Mouse (Mus musculus) stomach, embryonic 15.5 days (tissue): ENCODE data around the gene Lrg1. TPM values are rescaled to one million over a fixed set of nuclear protein-coding genes. Genes with fewer than 3 reads are reported as not detected.

Source experiments
- ATAC-seq: fragments of 200-750 bp; cut with Nextera tagmentation; 2 replicates; pipeline ENCODE4 v1.8.0; 2017; ENCODE audit warnings: low read depth, moderate number of reproducible peaks, moderate TSS enrichment; ENCODE audit not compliant: insufficient read depth, low FRiP score
- H3K27ac ChIP-seq: fragments of 300-500 bp; sonication (generic); 2 replicates; pipeline ENCODE4 v1.5.1; 2015; ENCODE audit warnings: mild to moderate bottlenecking, inconsistent platforms
- H3K27me3 ChIP-seq: fragments of 300-500 bp; sonication (generic); replicated peaks from 2 replicates; pipeline ENCODE4 v1.6.1; 2015; ENCODE audit warnings: inconsistent platforms
- H3K36me3 ChIP-seq: fragments of 300-500 bp; sonication (generic); 2 replicates; pipeline ENCODE4 v1.6.1; 2015; ENCODE audit warnings: inconsistent platforms
- H3K4me1 ChIP-seq: fragments of 300-500 bp; sonication (generic); 2 replicates; pipeline ENCODE4 v1.6.1; 2015; ENCODE audit warnings: inconsistent platforms
- H3K4me2 ChIP-seq: fragments of 300-500 bp; sonication (generic); 2 replicates; pipeline ENCODE4 v1.6.1; 2015; ENCODE audit warnings: mild to moderate bottlenecking, inconsistent platforms
- H3K4me3 ChIP-seq: fragments of 300-500 bp; sonication (generic); replicated peaks from 2 replicates; pipeline ENCODE4 v1.5.1; 2015; ENCODE audit warnings: inconsistent platforms
- H3K9ac ChIP-seq: fragments of 300-500 bp; sonication (generic); 2 replicates; pipeline ENCODE4 v1.6.1; 2015; ENCODE audit warnings: inconsistent platforms
- H3K9me3 ChIP-seq: fragments of 300-500 bp; sonication (generic); 2 replicates; pipeline ENCODE4 v1.6.1; 2016; ENCODE audit warnings: inconsistent platforms
- WGBS: fragments of 180-500 bp; shearing (Covaris S2); methylation state at CpG from one replicate; pipeline ENCODE4 v1.1.7; 2015; 5-methylcytosine and 5-hydroxymethylcytosine counted together
- polyA plus RNA-seq: library from polyadenylated mRNA; unstranded; fragments of >200 nt; fragmentation: Nextera tagmentation; extraction: Ambion mirVana; gene quantifications from 2 replicates; pipeline ENCODE4 v1.2.1, GENCODE M21; 2015

The Lrg1 gene
- polyA plus RNA-seq, 1 experiment from 2014 or later, result 1.6 TPM

DNA sequence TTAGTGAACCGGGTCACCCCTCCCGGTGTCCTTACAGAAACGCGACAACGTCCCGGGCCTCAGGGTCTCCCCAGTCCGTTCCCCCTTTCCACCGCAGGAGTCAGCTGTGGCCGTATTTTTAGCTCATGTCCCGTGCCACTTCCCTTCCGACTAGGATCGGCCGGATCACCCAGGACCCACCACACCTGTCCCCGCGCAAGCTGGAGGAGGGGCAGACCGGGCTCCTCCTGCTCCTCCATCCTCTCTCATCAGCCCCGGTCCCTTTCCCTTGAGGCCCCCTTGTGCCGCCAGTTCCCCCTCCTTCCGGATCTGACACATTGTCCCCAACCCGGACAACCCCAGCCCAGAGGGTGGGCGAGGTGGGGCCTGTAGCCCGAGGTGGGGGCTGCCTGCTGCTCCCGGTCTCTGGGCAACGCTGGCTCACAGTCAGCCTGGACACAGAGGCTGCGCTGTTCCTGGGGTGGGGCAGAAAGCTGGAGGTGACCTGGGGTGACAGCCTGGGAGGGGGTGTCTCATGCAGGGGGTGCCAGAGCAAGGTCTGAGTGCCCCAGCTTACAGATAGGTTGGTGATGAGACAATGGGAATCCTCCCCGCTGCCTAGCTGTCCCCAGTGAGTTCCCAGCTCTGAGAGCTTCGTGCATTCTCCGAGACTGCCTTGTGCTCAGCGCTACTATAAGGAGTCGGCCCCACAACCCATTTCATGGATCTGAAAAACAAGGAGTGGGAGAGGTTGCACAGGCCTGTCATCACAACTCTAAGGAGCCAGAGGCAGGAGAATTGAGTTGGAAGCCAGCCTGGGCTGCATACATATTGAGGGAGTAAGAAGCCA is 27.2 kb upstream of the Lrg1 start:
- Histone ChIP-seq H3K9me3 (no peaks in the 10 kb centered on the region), H3K9ac (no peak overlapping the region), H3K4me1 (0 out of 2 replicates have a peak, but pooled peaks cover 2% of the 10 kb centered on the region), H3K27ac (no peak overlapping the region), H3K4me2 (peak overlapping the region; percentile 36), H3K4me3 (0 out of 2 replicates have a peak overlapping the region, but pooled peaks have one; percentile 9), H3K27me3 (peaks cover 29% of the 10 kb centered on the region), H3K36me3 (no peaks in the 10 kb centered on the region)
- WGBS, result 3% methylated on average over 30 of the region's 30 CpGs
- ATAC-seq, result no peak

DNA sequence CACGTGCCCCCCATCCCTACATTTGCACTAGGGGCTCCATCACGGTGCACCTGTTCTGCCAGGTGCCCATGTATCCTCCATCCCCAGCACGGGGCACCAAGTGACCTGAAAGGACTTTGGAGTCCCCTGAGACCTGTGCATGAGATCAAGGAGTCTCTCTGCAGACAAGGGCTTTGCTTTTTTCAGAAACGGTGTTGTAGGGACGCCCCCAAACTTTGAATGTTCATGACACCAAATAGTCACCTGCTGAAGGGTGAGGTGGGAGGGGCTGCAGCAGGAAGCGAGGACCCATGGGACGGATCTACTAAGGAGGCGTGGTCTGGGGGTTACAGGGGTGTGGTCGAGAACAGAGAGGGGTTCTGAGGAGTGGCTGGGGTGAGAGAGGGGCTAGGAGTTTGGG is 26.5 kb upstream of the Lrg1 start:
- Histone ChIP-seq H3K27me3 (peaks cover 36% of the 10 kb centered on the region), H3K27ac (no peak overlapping the region), H3K4me1 (no peaks in the 10 kb centered on the region), H3K4me3 (0 out of 2 replicates have a peak overlapping the region, but pooled peaks have one; percentile 9), H3K4me2 (peak overlapping the region; percentile 36), H3K9me3 (no peaks in the 10 kb centered on the region), H3K36me3 (no peaks in the 10 kb centered on the region), H3K9ac (no peak overlapping the region)
- WGBS, result 15% methylated on average over 9 of the region's 9 CpGs
- 0 out of 2 replicates have a peak, but pooled peaks have one; percentile 23 for ATAC-seq

DNA sequence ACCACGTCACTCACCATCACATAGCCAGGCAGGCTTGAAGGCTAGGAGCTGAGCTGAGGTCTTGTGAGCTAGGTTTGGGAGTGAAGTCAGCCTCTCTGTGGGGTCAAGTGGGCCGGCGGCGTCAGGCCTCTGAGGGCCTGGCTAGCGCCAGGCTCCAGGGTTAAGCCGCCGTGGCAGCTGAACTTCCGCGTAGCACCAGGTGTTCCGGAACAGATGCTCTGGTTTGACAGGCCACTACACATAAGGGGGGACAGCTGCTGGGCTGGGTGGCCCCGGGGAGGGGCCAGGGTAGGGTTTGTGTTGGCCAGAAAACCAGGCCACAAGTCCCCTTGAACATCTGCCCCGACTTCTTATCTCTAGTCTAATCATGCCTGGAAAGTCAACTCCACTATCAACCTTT is 25.6 kb upstream of the Lrg1 start:
- Histone ChIP-seq H3K4me3 (no peak overlapping the region), H3K9me3 (no peaks in the 10 kb centered on the region), H3K36me3 (no peaks in the 10 kb centered on the region), H3K9ac (no peak overlapping the region), H3K4me1 (0 out of 2 replicates have a peak, but pooled peaks cover under 1% of the 10 kb centered on the region), H3K27me3 (peaks cover 37% of the 10 kb centered on the region), H3K27ac (no peak overlapping the region), H3K4me2 (no peak overlapping the region)
- WGBS, result 52% methylated on average over 12 of the region's 12 CpGs
- no peak for ATAC-seq

DNA sequence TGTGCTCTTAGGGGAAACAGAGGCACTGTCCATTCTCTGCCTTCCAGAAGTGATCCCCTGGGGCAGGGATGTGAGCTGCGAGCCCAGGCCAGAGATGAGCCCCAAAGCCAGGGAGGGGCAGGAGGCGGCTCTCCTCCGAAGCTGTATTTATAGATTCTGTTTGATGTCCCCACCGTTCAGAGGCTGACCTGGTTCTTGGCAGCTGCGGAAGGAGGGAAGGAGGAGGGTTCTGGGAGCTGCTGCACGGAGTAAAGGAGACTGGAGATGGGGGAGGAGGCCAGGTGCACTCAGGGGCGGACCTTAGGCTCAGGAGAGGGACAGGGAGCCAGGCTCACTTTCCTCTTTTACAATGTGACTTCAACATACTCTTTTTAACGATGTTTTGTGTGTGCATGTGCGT is 24.3 kb upstream of the Lrg1 start:
- Histone ChIP-seq H3K27ac (no peak overlapping the region), H3K9me3 (no peaks in the 10 kb centered on the region), H3K4me3 (no peak overlapping the region), H3K9ac (no peak overlapping the region), H3K27me3 (peaks cover 50% of the 10 kb centered on the region), H3K4me1 (peaks cover 11% of the 10 kb centered on the region), H3K4me2 (no peak overlapping the region), H3K36me3 (no peaks in the 10 kb centered on the region)
- 18% methylated on average over 9 of the region's 9 CpGs for WGBS
- no peak for ATAC-seq

DNA sequence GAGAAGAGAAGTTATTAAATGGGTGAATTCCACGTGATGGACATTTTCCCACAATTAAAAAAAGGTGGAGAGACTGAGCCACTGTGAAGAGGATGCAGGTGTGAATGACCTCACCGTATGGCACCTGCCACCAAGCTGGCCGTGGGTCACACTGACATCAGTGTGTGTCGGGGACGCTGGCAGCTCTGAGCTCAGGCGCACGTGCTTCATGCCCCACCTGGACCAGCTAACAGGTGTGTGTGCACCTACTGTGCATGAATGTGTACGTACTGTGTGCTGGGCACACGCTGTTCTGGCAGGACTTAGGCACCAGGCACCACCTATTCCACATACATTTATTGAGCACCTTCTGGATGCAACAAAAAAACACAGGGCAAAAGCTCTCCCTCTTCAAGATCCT is 22.7 kb upstream of the Lrg1 start:
- 60% methylated on average over 9 of the region's 9 CpGs for WGBS
- no peak overlapping the region for H3K4me2 ChIP-seq
- ATAC-seq, result no peak
- peaks cover 17% of the 10 kb centered on the region for H3K4me1 ChIP-seq
- H3K9ac ChIP-seq, result no peak overlapping the region
- no peak overlapping the region for H3K4me3 ChIP-seq
- no peaks in the 10 kb centered on the region for H3K36me3 ChIP-seq
- peaks cover 59% of the 10 kb centered on the region for H3K27me3 ChIP-seq
- H3K27ac ChIP-seq, result no peak overlapping the region
- H3K9me3 ChIP-seq, result no peaks in the 10 kb centered on the region

DNA sequence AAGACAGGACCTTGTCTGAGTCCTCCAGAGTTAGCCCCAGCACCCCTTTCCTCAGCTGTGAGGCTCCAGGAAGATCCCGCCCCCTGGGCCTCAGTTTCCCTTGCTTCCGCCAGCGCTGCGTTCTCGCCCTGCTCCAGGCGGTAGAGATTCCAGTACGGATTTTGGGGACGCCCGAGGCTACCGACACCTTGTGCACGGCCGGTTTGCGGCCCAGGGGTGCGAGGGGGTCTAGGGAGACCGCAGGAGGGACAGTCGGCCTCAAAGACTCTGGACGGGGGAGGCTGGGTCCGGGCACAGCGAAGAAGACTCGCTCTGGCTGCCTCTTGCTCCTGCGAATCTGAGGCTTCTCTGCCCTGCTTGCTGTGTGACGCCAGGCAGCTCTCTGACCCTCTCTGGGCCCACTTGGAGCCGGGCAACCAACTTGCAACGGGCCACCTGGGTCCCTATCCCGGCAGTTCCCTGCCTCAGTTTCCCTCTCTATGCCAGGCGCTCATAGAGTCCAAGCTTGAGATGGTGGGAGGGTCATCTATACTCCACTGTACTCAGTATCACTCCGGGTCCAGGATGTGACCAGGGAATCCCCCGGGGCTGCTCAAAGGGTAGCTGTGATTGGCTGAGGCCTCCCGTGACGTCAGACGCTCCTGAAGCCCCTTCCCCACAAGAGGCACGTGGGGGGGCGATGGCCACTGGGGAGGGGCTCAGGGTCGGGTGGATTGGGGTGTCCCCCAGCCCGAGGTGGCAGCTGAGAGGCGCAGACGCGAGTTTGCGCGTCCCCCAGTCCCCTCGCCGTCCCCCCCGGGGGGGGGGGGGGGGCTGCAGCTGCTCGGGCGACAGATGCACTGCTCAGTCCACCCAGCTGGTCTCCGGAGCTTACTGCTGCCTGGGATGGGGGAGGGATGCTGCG is 20.2 kb upstream of the Lrg1 start:
- H3K4me1 ChIP-seq, result peaks cover 26% of the 10 kb centered on the region
- no peak overlapping the region for H3K9ac ChIP-seq
- H3K27me3 ChIP-seq, result peaks cover 54% of the 10 kb centered on the region
- H3K9me3 ChIP-seq, result no peaks in the 10 kb centered on the region
- WGBS, result 1% methylated on average over 41 of the region's 47 CpGs
- peak overlapping the region; percentile 35 for H3K4me3 ChIP-seq
- ATAC-seq, result no peak
- no peak overlapping the region for H3K27ac ChIP-seq
- H3K36me3 ChIP-seq, result no peaks in the 10 kb centered on the region
- H3K4me2 ChIP-seq, result peak overlapping the region; percentile 70

DNA sequence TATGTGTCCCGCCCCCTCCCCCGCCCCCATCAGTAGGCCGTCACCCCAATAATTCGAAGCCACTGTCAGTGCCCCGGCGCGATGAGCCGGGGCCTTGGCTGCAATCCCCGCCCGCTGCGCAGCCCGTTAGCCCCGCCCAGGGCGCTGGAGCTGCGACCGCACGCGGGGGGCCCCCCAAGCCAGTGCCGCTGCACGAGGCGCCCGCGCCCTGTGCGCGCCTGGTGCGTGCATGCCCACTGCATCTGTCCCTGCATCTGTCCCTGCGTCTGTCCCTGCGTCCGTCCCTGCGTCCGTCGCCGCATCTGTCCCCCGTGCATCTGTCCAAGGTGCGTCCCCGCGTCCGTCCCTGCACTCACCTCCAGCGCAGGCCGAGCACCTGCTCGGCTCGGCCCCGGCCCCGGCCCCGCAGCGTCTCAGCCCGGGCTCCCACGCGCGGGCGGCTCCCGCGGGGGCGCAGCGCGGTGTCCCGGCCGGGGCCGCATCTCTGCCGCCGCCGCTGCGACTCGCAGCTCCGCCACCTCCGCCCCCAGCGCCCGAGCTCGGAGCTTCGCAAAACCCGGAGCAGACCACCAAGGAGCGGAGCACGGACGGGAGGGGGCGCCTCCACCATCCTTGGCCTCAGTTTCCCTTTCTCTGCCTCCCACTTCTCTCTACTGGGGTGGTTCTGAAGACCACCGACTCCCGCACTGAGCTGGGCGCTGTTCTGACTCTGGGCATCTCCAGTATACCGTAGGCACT is 18.2 kb upstream of the Lrg1 start, which contains the start of gene Sema6b:
Gene Sema6b (minus strand): TSS at position 486 of the 738 bp plus-strand sequence.
- H3K4me1 ChIP-seq, result peaks cover 27% of the 10 kb centered on the region
- peak within 1 kb of the TSS; percentile 37; the same call in 1 of the 2 replicates for H3K9ac ChIP-seq
- 1% methylated on average over 77 of the region's 79 CpGs for WGBS
- H3K27ac ChIP-seq, result no peak within 1 kb of the TSS
- no peak; the same call in 1 of the 2 replicates for ATAC-seq
- peak within 1 kb of the TSS; percentile 100 for H3K4me2 ChIP-seq
- H3K36me3 ChIP-seq, result no peaks in the 10 kb centered on the region
- peaks cover 54% of the 10 kb centered on the region for H3K27me3 ChIP-seq
- peak within 1 kb of the TSS; percentile 70 for H3K4me3 ChIP-seq
- no peaks in the 10 kb centered on the region for H3K9me3 ChIP-seq

DNA sequence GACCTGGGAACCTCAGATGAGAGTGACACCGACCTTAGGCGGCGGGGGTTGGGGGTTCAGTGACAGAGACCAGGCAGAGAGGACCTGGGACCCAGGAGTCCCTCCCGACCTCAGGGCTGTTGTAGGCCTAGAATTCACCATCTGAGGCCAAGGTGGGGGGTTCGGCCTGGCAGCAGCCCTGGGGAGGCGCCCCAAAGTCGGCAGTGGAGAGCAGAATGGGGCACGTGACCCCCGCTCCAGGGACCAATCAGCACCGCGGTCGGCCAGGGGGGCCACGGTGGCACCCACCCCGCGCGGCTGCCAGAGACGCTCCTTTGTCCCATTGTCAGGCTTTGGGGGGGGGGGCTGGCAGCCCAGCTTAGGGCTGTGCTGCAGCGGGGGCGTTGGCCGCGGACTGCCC is 17.6 kb upstream of the Lrg1 start:
- WGBS, result 14% methylated on average over 19 of the region's 21 CpGs
- peaks cover 54% of the 10 kb centered on the region for H3K27me3 ChIP-seq
- peak overlapping the region; percentile 100 for H3K4me2 ChIP-seq
- H3K9ac ChIP-seq, result no peak overlapping the region
- no peaks in the 10 kb centered on the region for H3K9me3 ChIP-seq
- H3K27ac ChIP-seq, result no peak overlapping the region
- peak overlapping the region; percentile 70 for H3K4me3 ChIP-seq
- ATAC-seq, result no peak
- H3K4me1 ChIP-seq, result peaks cover 34% of the 10 kb centered on the region
- no peaks in the 10 kb centered on the region for H3K36me3 ChIP-seq

DNA sequence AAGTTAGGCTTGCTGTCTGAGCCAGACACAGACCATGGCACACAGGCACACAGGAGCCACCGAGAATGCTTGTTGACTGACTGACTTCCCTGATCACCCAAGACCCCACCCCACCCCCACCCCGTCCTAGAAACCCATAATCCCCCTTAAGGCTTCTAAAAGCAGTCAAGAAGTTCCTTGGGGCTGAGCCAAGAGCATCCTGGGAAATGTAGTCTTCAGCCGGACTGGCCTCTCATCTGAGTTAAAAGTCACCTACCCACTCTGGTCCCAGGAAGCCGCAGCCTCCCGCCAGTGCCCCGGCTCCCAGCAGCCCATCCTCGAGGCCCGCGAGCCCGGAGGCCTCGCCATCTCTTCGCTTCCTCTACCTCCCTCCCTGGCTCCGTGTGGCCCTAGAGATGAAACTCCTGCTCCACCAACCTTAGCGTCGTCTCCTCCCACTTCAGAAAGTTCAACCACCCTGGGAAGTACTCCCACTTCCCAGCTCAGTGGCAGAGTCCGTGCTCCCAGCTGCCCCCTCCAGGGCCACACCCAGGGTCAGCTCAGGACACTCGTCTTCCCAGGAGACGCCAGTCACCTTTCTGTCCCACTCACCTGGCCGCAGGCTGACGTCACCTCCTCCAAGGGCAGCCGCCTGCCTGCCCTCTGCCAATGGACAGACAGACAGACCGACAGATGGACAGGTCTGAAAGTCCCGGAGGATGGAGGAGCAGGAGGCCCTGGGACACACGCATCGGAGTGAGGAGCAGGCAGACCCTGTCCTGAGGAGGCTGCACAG is 16.2 kb upstream of the Lrg1 start:
- Histone ChIP-seq H3K4me2 (peak overlapping the region; percentile 41), H3K27ac (no peak overlapping the region), H3K9ac (no peak overlapping the region), H3K9me3 (no peaks in the 10 kb centered on the region), H3K36me3 (no peaks in the 10 kb centered on the region), H3K4me3 (no peak overlapping the region), H3K4me1 (peaks cover 42% of the 10 kb centered on the region), H3K27me3 (peaks cover 45% of the 10 kb centered on the region)
- WGBS, result 20% methylated on average over 25 of the region's 25 CpGs
- ATAC-seq, result no peak

DNA sequence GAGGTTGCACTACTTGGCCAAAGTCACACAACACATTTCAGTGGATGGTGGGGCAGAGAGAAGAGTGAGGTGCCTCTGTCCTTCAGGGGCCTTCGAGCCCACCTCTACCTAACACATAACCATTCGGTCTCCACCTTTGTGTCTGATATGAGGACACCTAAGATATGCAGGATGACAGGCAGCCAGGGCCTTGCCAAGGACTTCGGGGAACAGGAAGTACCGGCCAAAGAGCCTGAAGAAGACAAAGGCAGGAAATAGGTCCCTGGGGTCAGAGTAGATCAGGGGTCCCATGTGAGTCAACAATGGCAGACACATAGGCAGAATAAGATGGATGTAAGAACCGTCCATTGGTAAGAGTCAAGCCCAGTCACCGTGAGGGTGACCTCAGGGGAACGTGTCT is 14.8 kb upstream of the Lrg1 start:
- no peak for ATAC-seq
- 81% methylated on average over 7 of the region's 7 CpGs for WGBS
- H3K9me3 ChIP-seq, result no peaks in the 10 kb centered on the region
- H3K27ac ChIP-seq, result no peak overlapping the region
- H3K4me2 ChIP-seq, result no peak overlapping the region
- H3K36me3 ChIP-seq, result no peaks in the 10 kb centered on the region
- peaks cover 36% of the 10 kb centered on the region for H3K27me3 ChIP-seq
- H3K9ac ChIP-seq, result no peak overlapping the region
- H3K4me1 ChIP-seq, result peaks cover 37% of the 10 kb centered on the region
- H3K4me3 ChIP-seq, result no peak overlapping the region
